Mouse (Mus musculus): ENCODE measurements around the gene 4933434E20Rik. TPM values are rescaled to one million over a fixed set of nuclear protein-coding genes. Genes with fewer than 3 reads are reported as not detected.

Gene 4933434E20Rik
- polyA plus RNA-seq, 1 experiment from 2014 or later = 109 TPM

DNA sequence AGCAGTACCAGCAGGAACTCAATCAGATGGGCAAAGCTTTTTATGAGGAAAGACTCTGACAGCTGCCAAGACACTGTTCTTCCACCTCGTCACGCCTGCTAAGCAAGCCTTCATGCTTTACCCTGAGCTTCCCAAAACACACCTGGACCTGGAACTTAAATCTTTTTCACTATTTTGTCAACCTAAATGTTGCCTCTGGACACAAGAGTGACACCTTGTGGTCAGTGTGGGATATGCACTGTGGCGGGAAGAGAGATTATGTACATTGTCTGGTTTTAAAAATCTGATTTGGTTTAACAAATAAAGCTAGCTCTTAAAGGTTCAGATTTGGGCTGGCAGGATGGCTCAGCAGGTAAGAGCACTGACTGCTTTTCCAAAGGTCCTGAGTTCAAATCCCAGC is 14.1 kb downstream of the 4933434E20Rik start:
- H3K4me1 ChIP-seq (replicated peaks; ENCODE audit: control insufficient read depth, insufficient read depth) = no peaks in the 10 kb centered on the region
- H3K36me3 ChIP-seq (ENCODE audit: control insufficient read depth, insufficient read depth, low read length) = no peaks in the 10 kb centered on the region; the same call in 1 of the 2 replicates
- no peak overlapping the region for H3K27ac ChIP-seq (replicated peaks)
- no peak overlapping the region for H3K4me3 ChIP-seq (ENCODE audit: low read depth, low read length)
- H3K4me2 ChIP-seq (replicated peaks; ENCODE audit: low read depth) = no peak overlapping the region
- peak; percentile 63 for DNase-seq (ENCODE audit: low spot score)
- no peaks in the 10 kb centered on the region for H3K27me3 ChIP-seq (ENCODE audit: control insufficient read depth, insufficient read depth, low read length)
- no peak for ATAC-seq (ENCODE audit: low FRiP score, low TSS enrichment)
- no peak overlapping the region for H3K9ac ChIP-seq (ENCODE audit: low read length)
- 52% methylated on average over 3 of the region's 3 CpGs for WGBS
- TF ChIP-seq CTCF (IDR thresholded peaks at IDR 0.05; ENCODE audit: low read depth) = peak; percentile 87
- TF ChIP-seq EP300 (optimal IDR thresholded peaks at IDR 0.05) = no peak
- H3K9me3 ChIP-seq (ENCODE audit: control insufficient read depth, low read length) = no peaks in the 10 kb centered on the region

DNA sequence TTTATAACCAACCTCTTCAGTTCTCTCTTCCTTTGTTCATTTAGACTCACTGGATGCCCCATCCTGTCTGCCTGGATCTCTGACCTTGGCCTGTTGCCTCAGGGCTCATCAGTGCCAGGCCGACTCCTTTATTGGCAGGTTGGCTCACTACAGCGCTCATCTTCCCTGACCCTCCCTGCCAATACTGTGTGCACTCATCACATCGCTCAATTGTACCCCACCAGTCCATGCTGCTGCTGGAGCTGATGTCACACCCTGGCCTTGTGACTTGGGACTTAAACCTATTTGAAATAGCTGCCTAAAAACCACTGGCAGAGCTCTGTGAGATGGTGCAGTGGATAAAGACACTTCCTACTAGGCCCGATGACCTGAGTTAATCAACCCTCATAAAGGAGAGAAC is 16.4 kb downstream of the 4933434E20Rik start:
- no peaks in the 10 kb centered on the region for H3K9me3 ChIP-seq (ENCODE audit: control insufficient read depth, low read length)
- ATAC-seq (ENCODE audit: low FRiP score, low TSS enrichment) (no peak), DNase-seq (ENCODE audit: low spot score) (no peak)
- no peaks in the 10 kb centered on the region for H3K27me3 ChIP-seq (ENCODE audit: control insufficient read depth, insufficient read depth, low read length)
- H3K4me2 ChIP-seq (replicated peaks; ENCODE audit: low read depth) = no peak overlapping the region
- no peaks in the 10 kb centered on the region; the same call in 1 of the 2 replicates for H3K36me3 ChIP-seq (ENCODE audit: control insufficient read depth, insufficient read depth, low read length)
- H3K27ac ChIP-seq (replicated peaks) = no peak overlapping the region
- TF ChIP-seq EP300 (optimal IDR thresholded peaks at IDR 0.05) = no peak
- no peak for TF ChIP-seq CTCF (IDR thresholded peaks at IDR 0.05; ENCODE audit: low read depth)
- H3K4me3 ChIP-seq (ENCODE audit: low read depth, low read length) = no peak overlapping the region
- H3K4me1 ChIP-seq (replicated peaks; ENCODE audit: control insufficient read depth, insufficient read depth) = no peaks in the 10 kb centered on the region
- WGBS = 88% methylated on average over 4 of the region's 4 CpGs
- no peak overlapping the region for H3K9ac ChIP-seq (ENCODE audit: low read length)

DNA sequence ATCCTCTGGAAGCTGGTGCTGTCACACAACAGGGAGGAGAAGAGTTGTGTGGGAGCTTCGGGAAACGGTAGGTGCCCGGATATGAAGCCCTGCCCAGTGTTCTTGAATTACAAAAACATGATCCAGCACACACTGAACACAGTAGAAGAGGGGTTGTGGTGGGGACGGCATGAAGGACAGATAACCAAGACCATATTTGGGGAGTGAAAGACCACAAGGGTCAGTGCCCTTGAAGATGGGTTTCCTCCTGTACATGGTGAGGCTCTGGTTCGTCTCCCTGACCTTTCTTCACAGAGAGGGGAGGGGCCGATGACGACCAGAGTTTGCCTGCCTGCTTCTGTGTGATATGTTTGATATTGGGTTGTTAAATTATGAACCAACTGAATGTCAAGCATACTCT is 18.3 kb downstream of the 4933434E20Rik start:
- Histone ChIP-seq H3K4me3 (ENCODE audit: low read depth, low read length) (no peak overlapping the region), H3K27ac (replicated peaks) (no peak overlapping the region), H3K9me3 (ENCODE audit: control insufficient read depth, low read length) (no peaks in the 10 kb centered on the region), H3K4me1 (replicated peaks; ENCODE audit: control insufficient read depth, insufficient read depth) (no peaks in the 10 kb centered on the region), H3K4me2 (replicated peaks; ENCODE audit: low read depth) (no peak overlapping the region), H3K27me3 (ENCODE audit: control insufficient read depth, insufficient read depth, low read length) (no peaks in the 10 kb centered on the region), H3K9ac (ENCODE audit: low read length) (no peak overlapping the region), H3K36me3 (ENCODE audit: control insufficient read depth, insufficient read depth, low read length) (no peaks in the 10 kb centered on the region; the same call in 1 of the 2 replicates)
- TF ChIP-seq EP300 (optimal IDR thresholded peaks at IDR 0.05) = no peak
- no peak for TF ChIP-seq CTCF (IDR thresholded peaks at IDR 0.05; ENCODE audit: low read depth)
- DNase-seq (ENCODE audit: low spot score) (no peak), ATAC-seq (ENCODE audit: low FRiP score, low TSS enrichment) (no peak)
- 74% methylated on average over 7 of the region's 7 CpGs for WGBS

DNA sequence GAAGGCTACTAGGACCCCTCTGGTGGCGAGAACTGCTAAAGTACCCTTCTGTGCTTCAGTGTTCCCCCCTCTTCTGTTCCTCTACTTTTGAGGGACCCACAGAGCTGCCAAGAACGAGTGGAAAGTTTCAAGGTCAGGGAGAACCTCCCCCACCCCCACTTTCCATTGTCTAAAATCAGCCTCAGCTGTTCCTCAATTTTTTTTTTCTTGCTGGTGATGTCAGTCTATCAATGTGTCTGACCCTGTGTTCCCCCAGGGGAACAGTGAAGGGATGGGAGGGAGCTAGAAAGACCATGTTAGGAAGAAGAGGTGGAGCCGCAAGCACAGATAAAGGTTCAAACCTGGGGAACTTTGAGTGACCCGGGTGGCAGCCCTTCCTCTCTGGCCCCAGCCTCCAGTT is 20.9 kb downstream of the 4933434E20Rik start, which contains the start of gene Tpm3:
Gene Tpm3, plus strand, starts transcription at position 356 of the 400 bp plus-strand sequence.
- no peak for TF ChIP-seq CTCF (IDR thresholded peaks at IDR 0.05; ENCODE audit: low read depth)
- no peak for TF ChIP-seq EP300 (optimal IDR thresholded peaks at IDR 0.05)
- DNase-seq (ENCODE audit: low spot score) (no peak), ATAC-seq (ENCODE audit: low FRiP score, low TSS enrichment) (no peak)
- Histone ChIP-seq H3K9me3 (ENCODE audit: control insufficient read depth, low read length) (no peaks in the 10 kb centered on the region), H3K4me1 (replicated peaks; ENCODE audit: control insufficient read depth, insufficient read depth) (no peaks in the 10 kb centered on the region), H3K27me3 (ENCODE audit: control insufficient read depth, insufficient read depth, low read length) (no peaks in the 10 kb centered on the region), H3K4me2 (replicated peaks; ENCODE audit: low read depth) (no peak within 1 kb of the TSS), H3K27ac (replicated peaks) (no peak within 1 kb of the TSS), H3K9ac (ENCODE audit: low read length) (no peak within 1 kb of the TSS), H3K4me3 (ENCODE audit: low read depth, low read length) (no peak within 1 kb of the TSS), H3K36me3 (ENCODE audit: control insufficient read depth, insufficient read depth, low read length) (no peaks in the 10 kb centered on the region)
- 57% methylated on average over 4 of the region's 4 CpGs for WGBS

DNA sequence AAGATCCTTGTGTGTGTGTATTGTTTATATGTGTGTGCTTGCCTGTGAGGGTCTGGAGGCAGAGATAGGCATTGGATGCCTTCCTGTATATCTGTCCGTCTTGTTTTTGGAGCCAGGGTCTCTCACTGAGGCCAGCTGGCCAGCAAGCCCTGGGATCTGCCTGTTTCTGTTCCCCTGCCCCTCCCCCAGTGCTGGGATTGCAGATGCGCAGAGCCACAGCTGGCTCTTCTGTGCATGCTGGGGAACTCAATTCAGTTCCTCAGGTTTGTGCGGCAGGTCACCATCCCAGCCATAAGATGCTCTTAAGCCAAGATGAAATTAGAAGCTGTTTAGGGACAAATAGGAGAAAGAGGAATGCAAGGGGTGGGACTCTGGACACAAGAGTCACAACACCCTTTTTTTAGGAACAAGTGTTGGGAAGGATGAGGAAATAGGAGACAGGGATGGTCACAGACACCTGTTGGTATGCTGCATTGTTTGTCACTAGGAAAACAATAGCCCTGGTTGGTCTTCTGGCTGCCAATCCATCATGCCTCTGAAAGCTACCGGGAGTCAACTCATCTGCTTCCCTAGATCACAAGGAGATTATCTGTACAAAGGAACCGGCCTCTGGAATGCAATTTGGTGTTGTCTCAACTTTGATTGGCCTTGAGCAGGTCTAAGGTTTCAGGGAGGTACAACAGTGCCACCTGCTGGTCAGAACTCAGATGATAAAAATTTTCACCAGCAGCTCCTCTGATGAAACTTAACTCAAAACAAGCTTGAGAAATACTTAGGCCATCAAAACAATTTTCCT is 25.7 kb downstream of the 4933434E20Rik start:
- TF ChIP-seq CTCF (IDR thresholded peaks at IDR 0.05; ENCODE audit: low read depth) (peak; percentile 89), EP300 (optimal IDR thresholded peaks at IDR 0.05) (no peak)
- no peak for ATAC-seq (ENCODE audit: low FRiP score, low TSS enrichment)

DNA sequence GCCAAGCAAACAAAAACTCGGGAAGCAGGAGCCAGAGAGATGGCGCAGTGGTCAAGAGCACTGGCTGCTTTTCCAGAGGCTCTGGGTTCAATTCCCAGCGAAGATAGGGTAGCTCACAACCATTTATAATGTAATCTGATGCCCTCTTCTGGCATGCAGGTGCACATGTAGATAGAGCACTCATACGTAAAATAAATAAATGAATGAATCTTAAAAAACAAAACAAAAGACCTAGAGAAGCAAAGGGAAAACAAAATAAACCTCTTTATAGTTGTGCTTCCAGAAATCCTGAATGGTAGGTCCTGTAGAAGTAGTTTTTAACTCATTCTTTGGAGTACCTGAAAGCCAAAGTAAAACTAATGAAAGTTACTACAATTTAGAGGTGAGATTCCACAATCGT is 26.8 kb downstream of the 4933434E20Rik start:
- Histone ChIP-seq H3K27ac (replicated peaks) (no peak overlapping the region), H3K4me1 (replicated peaks; ENCODE audit: control insufficient read depth, insufficient read depth) (peaks cover 5% of the 10 kb centered on the region; the same call in 1 of the 2 replicates), H3K4me2 (replicated peaks; ENCODE audit: low read depth) (no peak overlapping the region), H3K9me3 (ENCODE audit: control insufficient read depth, low read length) (no peaks in the 10 kb centered on the region), H3K27me3 (ENCODE audit: control insufficient read depth, insufficient read depth, low read length) (no peaks in the 10 kb centered on the region), H3K36me3 (ENCODE audit: control insufficient read depth, insufficient read depth, low read length) (no peaks in the 10 kb centered on the region), H3K4me3 (ENCODE audit: low read depth, low read length) (no peak overlapping the region), H3K9ac (ENCODE audit: low read length) (no peak overlapping the region)
- DNase-seq (ENCODE audit: low spot score) (no peak), ATAC-seq (ENCODE audit: low FRiP score, low TSS enrichment) (no peak)
- TF ChIP-seq EP300 (optimal IDR thresholded peaks at IDR 0.05) (no peak), CTCF (IDR thresholded peaks at IDR 0.05; ENCODE audit: low read depth) (no peak)
- 41% methylated on average over 5 of the region's 5 CpGs for WGBS

More for the DNA sequence above, 25.7 kb downstream of the 4933434E20Rik start:
- 15% methylated on average over 5 of the region's 5 CpGs for WGBS
- Histone ChIP-seq H3K36me3 (ENCODE audit: control insufficient read depth, insufficient read depth, low read length) (no peaks in the 10 kb centered on the region), H3K9me3 (ENCODE audit: control insufficient read depth, low read length) (no peaks in the 10 kb centered on the region), H3K27ac (replicated peaks) (no peak overlapping the region), H3K9ac (ENCODE audit: low read length) (no peak overlapping the region; the same call in 1 of the 2 replicates), H3K27me3 (ENCODE audit: control insufficient read depth, insufficient read depth, low read length) (no peaks in the 10 kb centered on the region), H3K4me1 (replicated peaks; ENCODE audit: control insufficient read depth, insufficient read depth) (0 out of 2 replicates have a peak, but pooled peaks cover 3% of the 10 kb centered on the region), H3K4me2 (replicated peaks; ENCODE audit: low read depth) (0 out of 2 replicates have a peak overlapping the region, but pooled peaks have one; percentile 17), H3K4me3 (ENCODE audit: low read depth, low read length) (no peak overlapping the region)
- DNase-seq (ENCODE audit: low spot score) = peak; percentile 82
